Mouse (Mus musculus) cerebellum, postnatal 14 days (tissue): ENCODE measurements around the gene Ppp1r3f.

Experiments
- DNase-seq, 2 experiments: peaks; one replicate each; pipeline ENCODE4 v3.0.0; 2021; ENCODE audit warnings: mixed read lengths in 2 of 2

Ppp1r3f gene

DNA sequence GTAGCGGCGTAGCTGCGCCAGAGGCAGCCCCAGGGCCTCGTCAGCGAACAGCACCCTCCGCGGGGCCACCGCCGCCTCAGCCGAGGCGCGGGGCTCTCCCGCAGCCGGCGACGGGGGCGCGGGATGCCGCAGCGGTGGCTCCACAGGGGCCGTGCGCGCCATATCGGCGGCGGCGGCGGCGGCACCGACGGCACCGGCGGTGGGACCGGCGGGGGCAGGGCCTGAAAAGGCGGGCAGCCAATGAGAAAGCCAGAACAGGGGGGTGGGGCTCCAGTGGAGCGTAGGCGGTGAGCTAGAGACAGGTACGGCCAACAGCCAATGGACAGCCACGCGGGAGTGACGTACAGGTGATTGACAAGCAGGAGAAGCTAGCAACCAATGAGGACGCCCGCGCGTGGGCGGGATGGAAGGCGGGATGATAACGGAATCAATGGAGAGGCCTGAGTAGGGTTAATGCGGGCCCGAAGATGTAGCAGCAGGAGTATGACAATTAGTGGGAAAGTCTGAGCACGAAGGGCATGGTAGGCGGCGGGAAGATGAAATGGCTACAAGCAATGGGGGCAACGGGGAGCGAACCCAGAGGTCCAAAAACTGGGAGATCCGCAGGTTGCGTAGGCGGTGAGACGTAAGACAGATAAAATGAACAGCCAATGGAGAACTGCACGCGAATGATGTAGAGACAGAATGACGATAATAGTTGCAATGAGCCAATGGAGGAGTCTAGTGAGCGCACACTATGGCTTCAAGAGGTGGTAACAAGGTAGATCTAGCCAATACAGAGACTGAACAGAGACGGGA lies at the start of gene Ppp1r3f:
Ppp1r3f (minus strand) TSS at position 197 of the 798 bp plus-strand sequence.
- peak; percentile 95 for DNase-seq

DNA sequence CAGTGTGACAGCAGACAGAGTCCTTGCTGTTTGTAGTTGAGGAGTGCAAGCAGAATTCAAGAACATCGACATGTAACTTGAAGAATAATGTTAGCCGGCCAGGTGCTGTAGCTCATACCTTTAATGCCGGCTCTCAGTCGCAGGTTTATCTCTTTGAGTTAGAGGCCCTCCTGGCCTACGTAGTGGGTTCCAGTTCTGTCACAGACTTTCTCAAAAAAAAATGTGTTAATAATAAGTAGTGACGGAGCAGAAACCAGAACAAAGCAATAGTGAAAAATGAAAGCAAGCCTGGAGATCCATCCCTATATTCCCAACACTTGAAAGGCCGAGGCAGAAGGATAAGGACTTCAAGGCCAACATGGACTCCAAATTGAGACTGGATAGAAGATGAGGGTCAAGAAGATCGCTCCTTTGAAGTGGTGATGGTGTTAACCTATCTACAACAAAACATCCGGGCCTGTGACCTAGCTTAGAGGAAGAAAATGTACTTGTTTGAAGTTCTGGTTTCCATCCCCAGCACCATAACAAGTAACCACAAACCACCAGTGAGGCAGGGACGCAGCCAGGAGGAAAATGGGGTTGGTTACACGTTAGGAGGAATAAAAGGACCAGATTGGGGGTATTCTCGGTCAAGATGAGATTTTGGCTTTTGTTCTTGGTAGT lies 43.9 kb upstream of the Ppp1r3f start:
- DNase-seq, result no peak

DNA sequence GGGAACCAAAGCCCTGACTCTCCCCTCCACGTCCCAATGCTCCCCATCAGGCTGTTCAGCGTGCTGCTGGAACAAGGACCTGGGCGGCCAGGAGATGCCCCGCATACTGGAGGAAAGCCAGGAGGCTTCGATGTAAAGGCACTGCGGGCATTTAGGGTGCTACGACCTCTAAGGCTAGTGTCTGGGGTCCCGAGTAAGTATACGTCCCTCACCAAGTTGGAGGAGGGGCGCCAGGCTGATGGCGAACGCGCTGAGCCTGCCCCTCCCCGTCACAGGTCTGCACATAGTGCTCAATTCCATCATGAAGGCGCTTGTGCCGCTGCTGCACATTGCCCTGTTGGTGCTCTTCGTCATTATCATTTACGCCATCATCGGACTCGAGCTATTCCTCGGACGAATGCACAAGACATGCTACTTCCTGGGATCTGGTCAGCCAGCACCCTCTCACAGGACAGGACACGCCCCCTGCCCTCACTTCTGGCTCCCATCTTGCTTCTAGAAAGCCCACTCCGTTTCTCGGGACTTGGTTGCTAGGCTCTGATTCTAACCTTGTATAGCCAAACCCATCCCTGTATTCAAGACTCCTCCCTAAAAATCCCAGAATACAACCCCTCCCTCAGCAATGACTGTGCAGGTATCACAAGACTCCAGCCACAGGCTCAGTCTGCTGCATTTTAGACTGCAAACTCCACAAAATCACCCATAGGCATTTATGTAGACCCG lies 36.6 kb upstream of the Ppp1r3f start:
- DNase-seq, result peak; percentile 31 to 35

DNA sequence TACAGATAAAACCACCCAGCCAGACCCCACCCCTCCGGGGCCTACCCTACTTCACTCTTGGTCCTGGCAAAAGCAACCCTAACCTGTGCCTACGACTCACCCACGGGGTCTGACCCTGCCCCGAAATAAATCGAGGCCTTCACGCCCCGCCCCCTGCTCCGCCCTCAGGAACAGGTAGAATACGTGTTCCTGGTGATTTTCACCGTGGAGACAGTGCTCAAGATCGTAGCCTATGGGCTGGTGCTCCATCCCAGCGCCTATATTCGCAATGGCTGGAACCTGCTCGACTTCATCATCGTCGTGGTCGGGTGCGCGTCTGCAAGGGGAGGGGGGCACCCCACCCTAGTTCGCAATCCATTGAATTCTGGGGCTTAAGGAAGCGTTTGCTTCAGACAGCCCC lies 36.0 kb upstream of the Ppp1r3f start:
- DNase-seq, result peak; percentile 26 to 37

DNA sequence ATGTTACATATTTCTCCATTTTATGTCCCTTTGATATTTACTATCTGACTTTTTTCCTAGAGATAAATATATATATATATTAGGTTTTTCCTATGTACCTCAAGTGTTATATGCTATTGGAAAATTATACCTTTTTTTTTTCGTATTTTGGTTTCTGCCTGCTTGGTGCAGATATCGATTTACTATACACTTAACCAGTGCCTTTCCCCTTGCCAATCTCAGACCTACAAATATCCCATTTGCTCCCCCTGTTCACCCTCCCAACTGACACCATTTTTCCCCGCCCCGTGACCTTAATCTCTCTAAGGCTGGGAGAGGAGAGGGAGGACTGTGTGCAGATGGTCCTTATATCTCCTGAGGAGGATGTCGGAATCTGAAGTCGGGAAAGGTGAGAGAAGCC lies 32.7 kb upstream of the Ppp1r3f start, which contains the start of gene Cacna1f:
Cacna1f (plus strand) TSS at position 301 of the 400 bp plus-strand sequence.
- no peak for DNase-seq

DNA sequence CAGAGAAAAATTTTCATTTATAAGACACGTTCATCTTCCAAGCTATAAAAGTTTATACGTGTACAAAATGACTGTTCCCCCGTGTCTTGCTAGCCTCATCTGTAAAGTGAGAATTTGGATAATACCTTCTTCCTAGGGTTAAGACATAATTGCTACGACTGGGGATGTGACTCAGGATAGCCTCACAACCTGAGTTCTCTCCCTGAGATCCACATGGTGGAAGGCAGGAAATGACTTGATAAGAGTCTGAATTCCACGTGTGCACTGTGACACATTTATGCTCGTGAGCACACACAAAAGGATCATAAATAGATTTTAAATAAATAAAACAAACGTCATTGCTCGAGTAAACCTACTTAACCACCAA lies 31.5 kb upstream of the Ppp1r3f start:
- DNase-seq, result no peak

DNA sequence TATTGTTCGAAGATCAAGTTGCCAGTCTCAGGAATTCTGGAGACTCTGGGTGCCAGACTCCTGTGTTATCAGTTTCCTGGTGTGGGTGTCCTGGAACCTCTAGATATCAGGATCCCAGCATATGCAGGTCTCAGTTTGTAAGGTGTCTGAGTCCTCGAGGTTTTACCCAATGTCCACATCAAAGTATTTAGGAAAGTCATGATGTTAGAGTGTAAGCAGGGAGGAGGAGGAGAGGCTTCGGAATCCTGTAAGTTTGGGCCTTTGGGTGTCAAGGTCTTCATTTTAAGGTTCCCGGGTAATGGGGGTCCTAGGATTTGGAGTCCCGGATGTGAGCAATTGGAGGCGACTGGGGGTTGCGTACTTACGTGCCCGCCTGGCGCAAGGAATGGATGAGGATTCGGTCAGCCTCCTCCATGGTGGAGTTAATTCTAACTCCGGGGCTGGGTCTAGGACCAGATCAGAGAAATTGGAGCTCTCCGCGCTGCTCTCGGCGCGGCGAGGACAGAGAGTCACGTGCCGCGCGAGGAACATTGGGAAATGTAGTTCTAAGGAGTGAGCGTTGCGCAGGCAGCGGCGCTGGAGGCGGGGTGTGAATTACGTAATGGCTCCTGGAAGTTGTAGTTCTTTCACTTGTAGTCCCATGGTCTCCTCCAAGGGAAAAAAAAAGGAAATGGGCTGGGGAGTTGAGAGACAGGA lies 30.9 kb upstream of the Ppp1r3f start, which contains the start of gene Ccdc22:
Ccdc22 (minus strand) TSS at position 639 of the 696 bp plus-strand sequence.
- DNase-seq, result peak; percentile 85 to 86

DNA sequence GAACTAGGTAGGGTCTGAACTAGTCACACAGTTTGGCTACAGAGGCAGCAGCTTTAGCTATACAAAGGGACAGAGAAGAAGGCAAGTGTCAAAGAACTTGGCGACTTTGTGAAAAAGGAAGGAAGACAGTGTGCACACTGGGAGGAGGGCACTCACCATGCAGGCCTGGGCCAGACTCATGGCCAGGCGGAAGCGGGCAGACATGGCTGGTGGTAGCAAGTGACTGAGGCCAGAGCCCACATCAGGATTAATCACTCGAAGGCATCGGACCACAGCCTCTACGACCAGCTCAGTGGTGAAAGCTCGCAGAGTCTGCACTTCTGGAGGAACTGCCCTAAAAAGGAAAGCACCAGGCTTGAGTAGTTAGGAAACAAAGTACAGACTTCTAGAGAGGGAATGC lies 29.9 kb upstream of the Ppp1r3f start:
- DNase-seq, result no peak

DNA sequence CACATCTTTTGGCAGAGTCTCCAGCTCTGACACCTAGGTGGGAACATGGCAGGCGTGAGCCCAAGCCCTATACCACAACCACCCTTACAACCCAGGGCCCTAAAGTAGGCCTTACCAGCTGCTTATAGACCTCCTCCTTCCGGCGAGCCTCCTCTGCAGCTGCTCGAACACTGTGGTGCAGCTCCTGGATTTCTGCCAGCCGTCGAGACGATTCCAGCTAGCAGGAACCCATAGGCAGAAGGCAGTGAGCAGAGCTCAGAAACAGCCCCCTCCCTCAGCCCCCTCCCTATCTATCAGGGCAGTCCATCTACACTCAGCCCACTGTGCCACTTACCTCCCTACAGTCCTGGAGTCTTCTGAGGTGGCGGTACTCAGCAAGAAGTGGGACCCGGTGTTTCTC lies 21.3 kb upstream of the Ppp1r3f start:
- peak in 1 of 2 experiments; percentile 56 for DNase-seq

DNA sequence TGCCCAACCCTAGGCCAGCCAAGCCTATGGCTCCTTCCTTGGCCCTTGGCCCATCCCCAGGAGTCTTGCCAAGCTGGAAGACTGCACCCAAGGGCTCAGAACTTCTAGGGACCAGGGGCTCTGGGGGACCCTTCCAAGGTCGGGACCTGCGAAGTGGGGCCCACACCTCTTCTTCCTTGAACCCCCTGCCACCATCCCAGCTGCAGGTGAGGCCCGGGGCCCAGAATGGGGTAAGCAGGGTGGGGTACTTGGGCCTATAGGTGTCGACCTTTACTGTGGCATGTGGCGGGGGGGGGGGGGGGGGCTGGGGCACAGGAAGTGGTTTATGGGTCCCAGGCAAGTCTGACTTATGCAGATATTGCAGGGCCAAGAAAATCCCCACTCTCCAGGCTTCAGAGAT lies 12.3 kb upstream of the Ppp1r3f start:
- DNase-seq, result peak in 1 of 2 experiments; percentile 20

DNA sequence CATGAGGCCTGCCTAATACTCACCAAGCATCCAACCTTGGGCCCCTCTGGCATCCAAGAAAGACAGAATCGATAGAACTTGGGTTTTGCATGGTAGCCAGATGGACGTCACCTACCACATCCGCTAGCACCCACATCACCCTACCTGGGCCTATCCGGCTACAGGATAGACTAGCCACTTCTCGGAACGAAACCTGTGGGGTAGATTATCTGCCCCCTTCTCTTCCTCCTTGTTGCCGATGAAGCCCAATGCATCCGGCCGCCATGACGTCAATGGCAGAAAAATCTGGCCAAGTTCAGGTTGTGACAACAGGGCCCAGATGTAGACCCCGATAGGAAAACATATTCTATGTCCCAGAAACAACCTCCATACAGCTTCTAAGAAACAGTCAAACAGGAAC lies 9.8 kb upstream of the Ppp1r3f start:
- no peak for DNase-seq

DNA sequence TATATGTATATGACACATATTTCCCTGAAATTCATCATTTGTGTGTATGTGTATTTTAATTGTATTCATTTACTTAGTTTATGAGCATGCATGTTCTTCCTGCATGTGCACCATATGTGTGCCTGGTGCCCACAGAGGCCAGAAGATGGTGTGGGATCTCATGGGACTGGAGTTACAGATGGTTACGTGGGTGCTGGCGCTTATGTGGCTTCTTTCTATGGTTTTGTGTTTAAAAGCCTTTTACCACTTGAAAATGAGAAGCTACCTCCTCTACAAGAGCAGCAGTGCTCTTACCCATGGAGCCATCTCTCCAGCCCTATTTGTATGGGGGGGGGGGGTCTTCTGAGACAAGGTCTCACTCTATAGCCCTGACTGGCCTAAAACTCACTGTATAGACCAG lies 7.1 kb upstream of the Ppp1r3f start:
- DNase-seq, result no peak

DNA sequence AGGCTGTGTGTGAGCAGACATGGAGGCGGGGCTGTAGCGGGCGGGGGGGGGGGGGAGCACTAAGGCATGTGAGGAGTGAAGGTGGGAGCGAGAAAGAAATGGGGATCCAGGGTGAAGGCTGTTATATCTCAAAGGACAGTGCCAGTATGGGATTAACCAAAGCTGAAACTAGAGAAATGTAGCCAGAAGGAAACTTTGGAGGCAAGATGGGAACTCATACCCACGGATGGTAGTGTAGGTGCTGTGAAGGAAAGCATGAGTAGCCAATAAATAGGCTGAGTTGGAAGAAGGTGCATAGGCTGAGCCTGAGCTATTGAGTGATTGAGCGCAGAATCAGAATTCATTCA lies 775 bp upstream of the Ppp1r3f start:
- no peak for DNase-seq

DNA sequence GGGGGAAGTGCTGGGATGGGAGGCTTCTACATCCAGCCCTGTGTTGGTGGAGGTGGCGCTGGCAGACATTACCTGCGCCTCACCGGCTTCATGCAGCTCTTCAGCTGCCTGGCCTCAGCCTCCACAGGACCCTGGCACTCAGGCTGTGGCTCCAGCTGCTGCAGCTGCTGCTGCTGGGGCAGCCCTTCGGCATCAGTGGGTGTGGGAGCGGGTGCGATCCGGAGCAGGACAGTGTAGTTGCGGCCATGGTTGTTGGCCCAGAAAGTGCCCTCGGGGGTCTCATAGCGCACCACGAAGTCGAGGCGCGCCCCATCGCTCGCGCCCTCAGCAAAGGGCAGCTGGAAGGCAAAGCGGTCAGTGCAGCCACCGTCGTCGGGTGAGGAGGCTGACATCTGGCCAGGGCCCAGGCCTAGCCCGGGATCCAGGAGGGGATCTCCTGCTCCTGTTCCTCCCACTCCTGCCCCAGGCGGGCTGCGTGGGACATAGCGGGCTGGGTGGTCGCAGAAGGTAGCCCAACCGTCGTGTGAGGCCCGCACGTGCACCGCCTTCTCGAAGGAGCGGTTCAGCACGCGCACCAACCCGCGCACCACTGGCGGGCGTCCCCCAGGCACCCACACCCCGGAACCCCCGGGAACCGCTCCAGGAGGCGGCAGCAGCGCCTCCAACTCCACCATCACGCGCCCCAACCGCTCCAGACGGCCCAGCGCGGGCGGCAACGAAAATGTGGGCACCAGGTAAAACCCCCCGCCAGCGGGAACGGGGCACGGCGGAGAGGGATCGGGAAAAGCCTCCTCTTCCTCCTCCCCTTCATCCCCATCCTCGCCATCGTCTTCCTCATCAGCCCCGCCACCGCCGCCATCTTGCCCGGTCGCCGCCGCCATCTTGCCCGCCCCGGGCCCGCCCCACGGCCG lies 652 bp downstream of the Ppp1r3f start, which contains the start of gene Foxp3:
Foxp3 (plus strand) TSS at position 469 of the 911 bp plus-strand sequence.
- peak in 1 of 2 experiments; percentile 70 for DNase-seq

DNA sequence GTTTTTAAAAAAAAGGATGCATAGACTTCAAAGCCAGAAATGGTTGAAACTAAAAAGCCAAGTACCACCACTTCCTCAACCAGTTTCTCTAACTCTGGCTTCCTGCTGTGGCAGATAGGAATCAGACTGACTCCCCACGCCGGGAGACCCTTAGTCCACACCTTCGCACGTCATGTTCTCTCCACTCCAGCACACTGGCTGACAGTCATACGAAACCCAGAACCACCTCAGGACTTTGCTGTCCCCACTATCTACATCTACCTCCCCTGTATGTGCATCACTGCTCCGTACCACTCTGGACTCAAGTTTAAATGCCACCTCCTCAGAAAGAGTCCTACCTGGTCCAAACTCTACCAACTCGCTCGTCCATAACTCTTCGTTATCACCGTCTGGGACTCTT lies 1.6 kb downstream of the Ppp1r3f start:
- DNase-seq, result no peak

DNA sequence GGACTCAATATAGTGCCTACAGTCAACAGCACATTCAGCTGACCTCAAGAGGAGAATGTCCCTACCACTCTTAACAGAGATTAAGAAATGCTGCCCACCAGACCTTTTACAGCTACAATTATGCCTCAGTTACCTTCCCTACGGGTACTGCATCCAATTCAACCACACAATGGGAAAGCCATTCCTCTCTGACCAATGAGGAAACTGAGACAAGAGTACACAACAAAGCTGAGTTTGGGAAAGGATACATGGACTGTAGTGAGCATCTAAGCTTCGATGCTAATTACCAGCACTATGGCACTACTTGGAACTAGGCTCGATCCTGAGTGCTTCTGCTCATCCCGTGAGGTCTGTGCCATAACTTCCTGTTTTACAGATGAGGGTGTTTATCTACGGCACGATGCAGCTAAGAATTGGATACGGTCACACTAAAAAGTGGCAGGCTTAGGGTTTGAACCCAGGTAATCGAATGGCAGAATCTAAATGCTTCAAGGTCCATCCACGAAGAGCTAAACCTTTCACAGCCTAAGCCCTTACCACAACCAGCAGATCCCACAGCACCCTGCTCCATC lies 2.4 kb downstream of the Ppp1r3f start:
- DNase-seq, result no peak

DNA sequence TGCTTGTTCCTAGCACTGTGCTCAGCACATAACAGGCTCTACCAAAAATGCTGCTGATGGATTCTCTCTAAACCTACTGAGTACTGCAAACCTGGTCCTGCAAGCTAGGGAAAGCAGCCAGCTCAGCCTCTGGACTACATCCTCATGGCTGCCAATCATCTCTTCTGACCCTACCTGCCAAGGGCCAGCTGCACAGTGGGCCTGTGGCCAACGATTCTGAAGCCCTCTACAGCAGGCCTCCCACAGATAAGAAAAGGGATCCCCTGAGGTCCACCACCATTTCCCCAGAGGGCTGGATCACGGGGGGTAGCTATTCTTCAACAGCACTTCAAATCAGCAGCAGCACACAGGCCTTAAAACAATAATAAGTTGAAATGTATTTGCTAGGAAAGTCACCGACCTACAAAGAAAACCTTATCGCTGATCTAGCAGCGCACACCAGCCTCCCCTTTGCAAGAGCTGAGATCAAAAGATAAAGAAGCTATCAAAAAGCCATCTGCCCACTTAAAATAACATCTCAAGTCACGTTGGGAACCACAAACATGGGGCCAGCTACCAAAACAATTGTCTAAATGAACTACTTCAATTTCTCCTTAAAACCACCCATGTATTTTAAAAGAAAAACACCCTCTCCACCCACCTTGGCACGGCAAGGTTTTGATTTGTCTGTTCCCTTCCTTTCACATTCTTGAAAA lies 3.5 kb downstream of the Ppp1r3f start:
- peak in 1 of 2 experiments; percentile 37 for DNase-seq

DNA sequence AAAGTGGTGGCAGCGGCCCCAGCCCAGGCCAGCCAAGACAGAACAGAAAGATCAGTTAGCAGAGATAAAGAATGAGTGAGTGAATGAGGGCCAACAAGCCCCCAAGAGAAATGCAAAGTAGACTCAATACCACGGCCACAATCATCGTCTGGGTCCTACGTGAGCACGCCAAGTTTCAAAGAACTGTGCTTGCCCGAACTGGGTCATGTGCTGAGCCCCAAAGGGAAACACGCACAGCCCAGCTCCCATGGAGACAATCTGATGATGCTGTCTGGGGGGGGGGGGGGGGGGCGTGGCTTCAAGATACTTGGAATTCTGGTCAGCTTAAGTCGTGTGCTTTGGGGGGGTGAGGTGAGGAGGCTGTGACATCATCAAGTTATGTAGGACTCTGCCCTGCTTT lies 6.6 kb downstream of the Ppp1r3f start:
- no peak for DNase-seq

DNA sequence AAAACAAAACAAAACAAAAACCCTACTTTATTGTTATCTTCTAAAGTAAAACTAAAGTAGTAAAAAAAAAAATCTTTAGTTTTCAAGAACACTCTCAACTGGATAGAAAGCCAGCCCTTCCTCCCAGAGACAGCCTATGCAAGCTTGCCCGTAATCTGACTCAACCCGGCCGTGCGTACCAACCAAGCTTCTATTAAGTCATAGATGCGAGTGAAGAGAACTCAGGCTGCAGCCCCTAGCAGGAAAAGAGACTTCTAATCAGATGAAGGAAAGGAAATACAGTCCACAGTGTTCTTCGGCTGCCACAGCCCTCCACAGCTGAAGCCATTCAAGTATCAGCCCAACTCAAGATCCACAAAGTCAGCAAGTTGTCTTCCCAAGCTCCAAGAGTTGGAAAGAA lies 7.7 kb downstream of the Ppp1r3f start:
- no peak for DNase-seq

DNA sequence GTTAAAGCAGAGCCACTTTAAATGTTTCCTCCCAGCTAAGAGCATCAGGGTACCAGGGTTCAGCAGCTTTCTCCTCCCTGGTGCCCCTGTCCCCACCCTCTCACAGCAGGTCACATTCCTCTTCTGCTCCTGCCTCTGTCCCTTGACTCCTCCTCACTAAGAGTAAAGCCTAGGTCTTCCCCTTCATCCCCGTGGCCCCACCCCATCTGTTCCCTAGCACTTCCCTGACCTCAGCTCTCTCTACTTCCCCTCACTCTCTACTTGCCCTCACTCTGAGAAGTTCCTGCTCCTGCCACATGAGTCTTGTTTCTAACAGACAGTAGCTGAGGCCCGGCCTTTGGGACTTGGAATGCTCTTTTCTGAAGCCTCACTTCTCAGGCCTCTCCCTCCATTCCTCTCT lies 11.0 kb downstream of the Ppp1r3f start:
- no peak for DNase-seq

DNA sequence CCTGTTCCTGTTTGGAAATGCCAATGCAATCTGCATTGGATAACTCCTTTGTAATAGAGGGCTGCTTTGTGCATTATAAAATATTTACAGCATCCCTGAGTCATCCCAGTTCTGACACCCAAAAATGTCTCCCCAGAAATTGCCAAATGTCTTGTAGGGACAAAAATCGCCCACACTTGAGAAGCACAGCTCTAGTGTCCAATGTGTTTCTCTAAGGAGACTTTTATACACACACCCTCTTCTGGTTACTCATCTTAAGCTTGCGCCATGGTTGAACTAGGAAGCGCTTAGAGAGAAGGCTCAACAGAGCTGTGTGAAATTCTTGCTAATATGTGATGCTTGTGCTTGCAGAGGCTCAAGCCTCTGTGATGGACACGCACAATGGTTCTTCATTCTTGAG lies 20.6 kb downstream of the Ppp1r3f start:
- no peak for DNase-seq
